Comparison of ENCODE assay signal across 9 mouse cellular contexts in genomic region chr5:149286021-149286420, GRCm38 (mm10). TPM values are rescaled to one million over a fixed set of nuclear protein-coding genes. Genes with fewer than 3 reads are reported as not detected.
DNase-seq lines count a peak whose midpoint lies in the region; ATAC-seq and TF ChIP-seq lines count a peak whose summit lies in the region.
"Had no signal": no experiment of that assay in that cellular context is flagged by ENCODE, and none has a peak within 500 bp of the region (broad histone marks: within the 10 kb centered on the region; RNA-seq: fewer than 3 reads in every experiment).

No protein-coding gene starts in this region.

- no peaks in the 10 kb centered on the region for H3K4me1 ChIP-seq in lung, embryonic 14.5 days (ENCODE audit: insufficient read depth)

- H3K9ac ChIP-seq in lung, embryonic 14.5 days = no peak overlapping the region
- H3K9ac ChIP-seq: limb, embryonic 15.5 days had no signal

- WGBS in lung, embryonic 14.5 days = 46% methylated on average over 7 of the region's 7 CpGs

- DNase-seq in cerebellum, adult 11 months = peak; percentile 35
- peak; percentile 56 for DNase-seq in lung, embryonic 14.5 days
- no peak for DNase-seq in lung, postnatal 25 days (ENCODE audit: low spot score)
- DNase-seq in cerebellum, postnatal 25 days = peak; percentile 35 to 54
- DNase-seq in layer of hippocampus, adult 9-10 months (ENCODE audit: low spot score) = no peak
- DNase-seq in left cerebral cortex, postnatal 25 days (ENCODE audit: low spot score in 2 of 2) = no peak

- peak; percentile 46 for TF ChIP-seq CTCF in lung, embryonic 14.5 days (IDR thresholded peaks at IDR 0.05; ENCODE audit: low read depth)

- no peak overlapping the region for H3K27ac ChIP-seq in lung, embryonic 14.5 days (ENCODE audit: low read depth)
- H3K27ac ChIP-seq: limb, embryonic 15.5 days had no signal

- H3K27me3 ChIP-seq in lung, embryonic 14.5 days (ENCODE audit: insufficient read depth, low read length) = no peaks in the 10 kb centered on the region

- no peaks in the 10 kb centered on the region for H3K36me3 ChIP-seq in lung, embryonic 14.5 days (ENCODE audit: insufficient read depth)
- H3K36me3 ChIP-seq: limb, embryonic 15.5 days had no signal

- ATAC-seq in cerebellum, adult (ENCODE audit: insufficient number of reproducible peaks, low FRiP score, low TSS enrichment) = no peak
- no peak; the same call in 1 of the 2 replicates for ATAC-seq in lung, embryonic 14.5 days (ENCODE audit: insufficient read depth)
- 0 out of 2 replicates have a peak, but pooled peaks have one; percentile 20 for ATAC-seq in neutrophil, adult 5-6 weeks (ENCODE audit: extremely low read depth, insufficient number of reproducible peaks, low FRiP score, poor library complexity, severe bottlenecking)

- peaks cover 7% of the 10 kb centered on the region; the same call in 1 of the 2 replicates for H3K9me3 ChIP-seq in lung, embryonic 14.5 days (ENCODE audit: low read depth, low read length)
- H3K9me3 ChIP-seq: limb, embryonic 15.5 days had no signal

- intact Hi-C loops in left cerebral cortex, postnatal 25 days (cut with DNase I) = no loop called here

- no peak overlapping the region for H3K4me2 ChIP-seq in lung, embryonic 14.5 days
- H3K4me2 ChIP-seq: limb, embryonic 15.5 days had no signal

- H3K4me3 ChIP-seq in lung, embryonic 14.5 days (ENCODE audit: low read depth, low read length) = no peak overlapping the region
- H3K4me3 ChIP-seq: limb, embryonic 15.5 days had no signal

RNA-seq across cellular contexts. Expression of gene Alox5ap, which starts 21.5 kb away (rescaled TPM):
- 9.3 and 20.5 TPM in 2 replicates for polyA plus RNA-seq in lung, embryonic 14.5 days (2014; fragmentation: Nextera tagmentation; extraction: Ambion mirVana)
- total RNA-seq in neutrophil, adult 5-6 weeks (2017) = 1,084 and 1,252 TPM in 2 replicates
- 10 to 100 TPM in 1 of 2 experiments, 1 to 10 TPM in 1; 6.5 to 13.3 TPM for total RNA-seq in left cerebral cortex, postnatal 25 days (2021)

Comparison
In these comparisons a context has a peak if more than half of its experiments do, and no peak if none do; other contexts are left out.
1. DNase-seq: peak in cerebellum, adult 11 months (single experiment), lung, embryonic 14.5 days (single experiment) and cerebellum, postnatal 25 days (2 of 2); none in lung, postnatal 25 days (single experiment), layer of hippocampus, adult 9-10 months (single experiment) and left cerebral cortex, postnatal 25 days (0 of 2).
2. RNA of gene Alox5ap, which starts 21.5 kb away (total RNA-seq): 1,084 to 1,252 TPM in neutrophil, adult 5-6 weeks; 6.5 to 13.3 TPM in left cerebral cortex, postnatal 25 days; every median in the first group is over 10 times any median in the second.